Mouse (Mus musculus): Measurements from ENCODE around the gene Trim3. TPM values are rescaled to one million over a fixed set of nuclear protein-coding genes. Genes with fewer than 3 reads are reported as not detected.
A peak's percentile ranks its signal among the peaks of the same experiment; 100 is the strongest.

Gene Trim3
- total RNA-seq (2021), result 10 to 100 TPM; 25.0 to 31.6 TPM
- long read RNA-seq, experiment 1, transcript Trim3-202 (12 exons, 2,841 nt), result major isoform, 13 of 29 reads
- long read RNA-seq, experiment 1, transcript Trim3-201 (12 exons, 3,016 nt), result minor isoform, 5 of 29 reads
- long read RNA-seq, experiment 1, partial matches to known transcripts, result 5 of 29 reads
- long read RNA-seq, experiment 1, other reads (novel, unspliced or antisense), result 6 of 29 reads
- long read RNA-seq, experiment 2, transcript Trim3-202 (12 exons, 2,841 nt), result major isoform, 8 of 16 reads
- long read RNA-seq, experiment 2, partial matches to known transcripts, result 0 of 16 reads
- long read RNA-seq, experiment 2, other reads (novel, unspliced or antisense), result 5 of 16 reads

DNA sequence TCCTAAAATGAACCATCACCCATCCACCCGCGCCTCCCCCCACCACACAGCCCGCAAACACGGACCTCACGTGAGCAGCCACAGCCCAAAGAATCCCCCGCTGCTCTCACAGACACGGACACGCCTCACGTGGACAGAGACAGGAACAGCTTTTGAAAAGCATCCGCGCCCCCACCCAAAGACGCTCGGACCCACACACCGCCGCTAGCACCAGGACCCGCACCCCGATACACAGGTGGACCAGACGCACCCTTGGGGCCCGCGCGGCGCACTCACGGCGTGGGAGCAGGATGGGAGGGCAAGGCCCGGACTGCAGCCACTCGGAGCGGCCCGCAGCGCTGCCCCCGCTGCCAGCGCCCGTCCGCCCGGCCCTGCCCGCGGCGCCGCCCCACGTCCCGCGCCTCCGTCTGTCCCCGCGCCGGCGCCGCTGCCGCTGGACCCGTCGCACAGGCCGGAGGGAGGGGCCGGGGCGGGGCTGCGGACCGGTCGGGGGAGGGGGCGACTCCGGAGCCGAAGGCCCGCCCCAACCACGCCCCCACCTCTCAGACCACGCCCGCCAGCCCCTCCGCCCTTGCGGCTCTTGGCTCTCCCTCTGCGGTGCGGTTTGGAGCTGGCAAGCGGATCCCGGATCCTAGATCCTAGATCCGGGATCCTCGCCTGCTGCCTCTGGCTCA is at the start of gene Trim3:
Trim3 (minus strand) TSS at position 445 of the 674 bp plus-strand sequence.
- peak; percentile 93 to 96 for DNase-seq (ENCODE audit: low spot score in 2 of 2)

DNA sequence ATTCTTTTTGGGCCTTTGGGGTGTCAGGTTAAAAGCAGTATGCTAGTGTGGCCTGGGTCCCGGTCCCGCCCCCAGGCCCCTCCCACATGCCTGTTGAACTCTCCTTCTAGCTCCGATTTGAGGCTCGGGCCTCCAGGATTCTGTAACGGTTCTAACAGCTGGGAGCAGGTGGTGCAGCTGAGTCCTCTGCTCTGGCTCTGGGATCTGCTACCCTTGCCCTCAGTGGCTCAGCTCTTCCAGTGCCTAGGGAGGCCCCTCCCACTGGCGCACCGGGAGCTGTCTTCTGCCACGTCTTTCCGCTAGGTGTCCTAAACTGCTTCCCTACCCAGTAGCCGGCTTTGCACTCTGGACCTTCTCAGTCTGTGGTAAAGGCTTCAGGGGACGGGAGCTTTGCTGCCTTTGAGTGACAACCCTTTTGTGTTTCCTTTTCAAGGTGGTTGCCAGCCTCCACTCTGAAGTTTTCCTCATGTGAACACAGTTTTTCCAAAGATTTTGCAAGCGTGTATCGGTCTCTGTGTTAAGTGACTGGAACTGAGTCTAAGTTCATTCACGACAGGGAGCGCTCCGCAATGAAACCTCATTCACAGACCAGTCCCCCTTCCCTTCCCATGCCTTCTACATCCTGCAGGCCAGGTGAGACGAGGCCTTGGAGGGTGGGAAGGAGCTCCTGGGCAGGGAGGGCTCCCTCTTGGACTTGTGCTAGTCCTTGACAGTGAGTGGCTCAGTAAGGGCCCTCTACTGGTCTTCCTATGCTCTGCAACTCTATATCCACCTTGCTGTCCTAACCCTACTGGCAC is 17.5 kb upstream of the Trim3 start, which contains the start of gene Dnhd1:
Dnhd1 (plus strand) TSS at position 189 of the 797 bp plus-strand sequence.
- DNase-seq (ENCODE audit: low spot score in 2 of 2), result peak; percentile 63 to 64

DNA sequence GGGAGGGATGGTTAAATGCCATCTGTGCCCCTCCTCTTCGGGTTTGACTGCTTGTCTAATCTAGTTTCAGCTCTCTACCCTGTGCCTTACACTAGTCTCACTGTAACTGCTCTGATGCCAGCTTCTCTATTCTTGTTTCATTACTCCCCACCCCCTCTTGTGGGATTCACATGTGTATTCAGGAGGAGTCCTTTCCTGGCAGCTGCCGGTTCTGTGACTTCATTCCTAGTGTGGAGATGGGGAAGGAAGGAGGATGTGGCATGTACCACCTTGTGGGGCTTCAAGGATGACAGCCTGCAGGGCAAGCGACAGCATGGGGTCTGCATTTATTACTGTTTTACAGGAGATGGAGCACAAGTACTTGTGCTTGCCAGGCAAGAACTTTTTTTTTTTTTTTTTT is 8.6 kb upstream of the Trim3 start:
- DNase-seq (ENCODE audit: low spot score in 2 of 2), result no peak

DNA sequence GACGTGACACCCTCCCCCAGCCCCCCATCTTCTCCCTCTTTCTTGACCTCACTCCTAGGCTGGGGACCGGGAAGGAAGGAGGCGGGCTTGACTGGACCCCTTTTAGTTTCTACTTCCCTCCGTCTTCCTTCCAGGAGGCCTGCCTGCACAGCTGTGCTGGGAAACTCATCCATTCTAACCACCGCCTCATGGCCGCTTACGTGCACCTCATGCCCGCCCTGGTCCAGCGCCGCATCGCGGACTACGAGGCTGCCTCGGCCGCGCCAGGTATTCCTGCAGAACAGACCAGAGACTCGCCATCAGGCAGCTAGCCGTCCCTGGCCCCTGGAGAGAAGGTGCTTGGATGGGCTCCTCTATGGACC is 7.5 kb upstream of the Trim3 start:
- DNase-seq (ENCODE audit: low spot score in 2 of 2), result peak in 1 of 2 experiments; percentile 47

DNA sequence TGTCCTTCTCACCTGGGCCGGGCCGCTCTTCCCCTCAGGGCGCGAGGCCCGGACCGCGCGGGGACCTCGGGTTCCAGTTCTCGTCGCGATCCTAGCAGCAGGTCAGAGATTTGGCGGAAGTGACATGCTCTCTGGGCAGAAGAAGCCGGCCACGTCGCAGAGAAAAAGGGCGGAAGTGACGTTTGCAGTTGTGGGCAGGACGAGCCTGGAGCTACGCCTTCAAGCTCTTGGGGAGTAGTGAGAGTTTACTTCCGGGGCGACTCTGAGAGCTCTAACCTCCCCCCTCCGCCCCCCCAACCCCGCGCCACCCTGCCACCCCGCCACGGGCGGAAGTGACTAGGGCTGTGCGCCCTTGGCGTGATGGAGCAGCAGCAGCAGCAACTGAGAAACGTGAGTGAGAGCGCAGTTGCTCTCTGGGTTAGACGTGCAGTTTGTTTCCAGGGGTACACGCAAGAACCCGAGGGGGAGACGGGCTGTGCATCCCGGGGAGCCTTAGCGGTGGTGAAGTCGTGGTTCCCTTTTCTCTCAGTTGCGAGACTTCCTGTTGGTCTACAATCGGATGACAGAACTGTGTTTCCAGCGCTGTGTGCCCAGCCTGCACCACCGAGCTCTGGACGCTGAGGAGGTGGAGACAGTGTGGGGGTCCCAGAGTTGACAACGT is 7.0 kb upstream of the Trim3 start, which contains the start of the genes Arfip2 and Gm45799:
Arfip2 (minus strand) TSS at position 184 of the 661 bp plus-strand sequence.
Gm45799 (plus strand) TSS at position 320 of the 661 bp plus-strand sequence.
- DNase-seq (ENCODE audit: low spot score in 2 of 2), result peak; percentile 92 to 94

DNA sequence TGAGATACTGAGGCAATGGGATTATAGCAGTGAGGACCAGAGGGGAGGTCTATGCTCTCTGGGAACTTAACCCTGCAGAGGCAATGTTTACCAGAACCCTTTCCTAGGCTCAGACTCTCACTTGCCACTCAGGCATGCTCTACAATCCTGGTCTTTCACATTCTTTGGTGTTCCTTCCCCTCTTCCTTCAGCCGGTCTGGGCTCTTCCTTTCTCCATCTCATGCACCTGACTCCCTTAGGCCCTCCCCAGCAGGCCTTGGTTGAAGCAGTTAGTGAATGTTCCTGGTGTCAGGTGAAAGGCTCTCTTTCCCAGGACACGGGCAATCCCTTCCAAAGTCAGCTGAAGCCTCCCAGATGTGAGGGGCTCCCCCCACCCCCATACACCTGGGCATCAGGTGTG is 6.4 kb upstream of the Trim3 start, which contains the start of gene Timm10b:
Timm10b (plus strand) TSS at position 301 of the 400 bp plus-strand sequence.
- no peak for DNase-seq (ENCODE audit: low spot score in 2 of 2)

DNA sequence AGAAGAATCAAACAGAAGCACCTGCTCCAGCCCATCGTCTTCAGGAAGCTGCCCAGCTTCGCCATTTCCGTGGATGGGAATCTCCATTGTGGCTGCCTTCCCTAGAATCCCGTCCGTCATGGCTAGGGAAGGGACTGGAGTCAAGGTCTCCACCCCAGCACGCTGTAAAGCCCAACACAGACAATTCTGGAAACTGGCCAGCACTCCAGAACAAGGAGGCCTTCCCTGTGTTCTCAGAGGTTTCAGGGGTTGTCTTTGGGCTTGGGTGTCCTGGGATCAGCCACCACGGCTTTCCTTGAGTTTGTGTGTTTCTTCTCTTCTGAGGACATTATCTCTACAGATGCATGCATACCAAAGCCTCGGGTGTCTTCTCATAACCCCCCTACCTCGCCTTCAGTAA is 5.9 kb upstream of the Trim3 start:
- DNase-seq (ENCODE audit: low spot score in 2 of 2), result no peak

DNA sequence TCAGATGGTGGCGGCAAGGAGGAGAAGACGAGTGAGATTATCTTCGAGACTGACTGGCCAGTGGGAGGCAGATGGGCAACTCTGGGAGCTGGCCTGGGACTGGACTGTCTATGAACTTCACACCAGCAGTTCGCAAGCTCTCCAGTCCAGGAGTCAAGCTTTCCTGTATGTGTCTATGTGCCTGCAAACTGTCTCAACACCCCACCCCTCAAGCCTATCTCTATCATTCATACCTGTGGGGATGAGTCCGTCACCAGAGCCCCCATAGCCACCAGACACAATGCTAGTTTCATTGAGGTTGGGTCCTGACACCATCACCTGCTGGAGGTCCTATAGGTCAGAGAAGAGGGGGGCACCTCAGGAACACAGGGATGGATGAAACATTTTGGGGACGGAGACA is 5.4 kb upstream of the Trim3 start:
- DNase-seq (ENCODE audit: low spot score in 2 of 2), result no peak

DNA sequence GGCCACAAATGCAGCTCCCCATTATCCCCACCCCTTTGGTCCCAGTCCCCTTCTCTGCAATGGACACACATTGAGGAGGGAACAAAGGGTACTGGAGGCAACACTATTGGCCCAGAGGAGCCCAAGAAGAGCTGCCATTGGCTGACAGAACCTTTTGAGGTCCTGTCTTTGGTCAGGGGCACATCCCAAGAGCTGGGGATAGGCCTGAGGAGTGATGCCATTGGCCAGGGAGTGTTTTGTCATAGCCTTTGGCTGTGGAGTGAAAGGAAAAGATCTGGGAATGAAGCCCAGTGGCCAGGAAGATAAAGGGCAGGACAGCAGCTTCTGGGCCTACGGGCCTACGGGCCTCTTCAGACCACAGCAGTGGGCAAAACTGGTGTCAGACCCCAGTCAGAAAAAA is 2.4 kb upstream of the Trim3 start:
- no peak for DNase-seq (ENCODE audit: low spot score in 2 of 2)

DNA sequence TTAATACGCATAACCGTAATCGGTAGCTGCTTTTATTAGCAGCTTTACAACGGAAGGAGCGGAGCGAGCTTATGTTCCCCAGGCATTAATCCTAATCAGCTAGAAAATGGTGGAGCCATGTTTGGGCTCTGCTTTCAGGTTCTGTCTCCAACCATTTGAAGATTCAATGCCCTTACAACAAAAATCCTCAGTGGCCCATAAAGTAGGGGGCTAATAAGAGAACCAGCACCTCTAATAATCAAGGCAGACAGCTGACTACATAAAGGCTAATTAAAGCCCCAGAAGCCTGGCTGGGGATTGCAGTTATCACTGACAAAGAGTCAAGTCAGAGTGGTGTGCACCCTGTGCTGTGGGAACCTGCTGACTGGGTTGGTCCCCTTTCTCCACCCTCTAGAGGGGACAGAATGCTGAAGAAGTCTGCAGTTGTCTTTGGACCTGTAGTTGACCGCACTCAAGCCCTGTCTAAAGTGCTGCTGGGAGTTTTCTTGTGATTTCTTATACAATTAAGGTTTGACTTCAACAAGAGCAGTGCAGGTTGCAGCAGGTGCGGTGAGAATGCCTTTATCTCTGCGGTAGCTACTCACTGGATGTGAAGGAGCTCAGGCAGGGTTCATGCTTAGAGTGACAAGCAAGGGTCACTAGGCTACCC is 1.0 kb upstream of the Trim3 start:
- DNase-seq (ENCODE audit: low spot score in 2 of 2), result no peak

DNA sequence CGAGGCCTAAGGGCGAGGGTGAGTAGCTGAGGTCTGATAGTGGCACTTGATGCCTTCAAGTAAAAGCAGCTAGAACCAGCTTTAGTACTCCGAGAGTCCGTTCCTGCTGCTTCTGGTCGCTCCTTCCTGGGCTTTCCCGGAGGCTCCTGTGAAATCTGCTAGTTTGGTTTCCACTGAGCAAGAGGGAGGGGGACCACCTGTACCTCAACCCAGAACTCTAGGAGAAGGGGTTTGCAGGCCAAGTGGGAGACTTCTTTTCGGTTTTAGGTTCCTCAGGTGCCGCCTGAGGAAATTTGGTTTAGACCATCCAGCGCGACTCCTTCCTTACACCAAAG is 397 bp upstream of the Trim3 start:
- no peak for DNase-seq (ENCODE audit: low spot score in 2 of 2)

DNA sequence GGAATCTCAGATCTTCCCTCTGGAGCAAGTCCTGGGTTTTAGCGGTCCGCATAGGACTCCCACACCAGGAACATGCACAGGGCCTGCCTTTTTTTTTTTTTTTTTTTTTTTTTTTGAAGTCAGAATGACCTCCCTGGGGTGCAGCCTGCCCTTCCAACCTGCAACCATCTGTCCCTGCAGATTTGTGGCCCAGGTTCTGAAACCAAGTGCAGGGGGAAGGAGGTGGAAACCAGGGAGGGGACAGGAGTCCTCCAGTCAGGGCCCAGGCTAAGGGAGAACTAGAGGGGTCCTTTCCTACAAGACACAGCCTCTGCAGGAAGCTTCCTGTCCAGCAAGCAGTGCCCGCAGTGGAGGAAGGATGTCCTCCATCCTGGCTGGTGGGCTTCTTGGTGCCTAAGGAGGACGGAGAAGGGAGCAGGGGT is 809 bp downstream of the Trim3 start:
- DNase-seq (ENCODE audit: low spot score in 2 of 2), result no peak

DNA sequence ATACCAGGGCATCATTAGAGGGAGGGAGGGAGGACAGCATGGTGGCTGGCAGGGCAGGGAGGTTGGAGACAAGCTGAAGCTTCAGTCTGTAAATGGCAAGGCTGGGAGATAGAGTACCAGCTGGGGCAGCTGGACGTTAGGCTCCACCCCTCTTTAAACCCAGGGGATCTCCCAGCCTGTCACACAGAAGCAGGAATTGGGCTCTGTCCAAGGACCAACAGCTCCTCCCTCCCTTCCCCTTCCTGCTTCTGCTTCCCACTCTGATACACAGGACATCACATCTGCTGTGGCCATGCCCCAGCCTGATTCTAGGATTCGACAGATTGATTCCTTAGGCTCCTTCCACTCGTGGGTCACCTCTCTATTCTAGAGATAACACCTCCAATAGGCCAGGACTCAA is 4.7 kb downstream of the Trim3 start:
- no peak for DNase-seq (ENCODE audit: low spot score in 2 of 2)

DNA sequence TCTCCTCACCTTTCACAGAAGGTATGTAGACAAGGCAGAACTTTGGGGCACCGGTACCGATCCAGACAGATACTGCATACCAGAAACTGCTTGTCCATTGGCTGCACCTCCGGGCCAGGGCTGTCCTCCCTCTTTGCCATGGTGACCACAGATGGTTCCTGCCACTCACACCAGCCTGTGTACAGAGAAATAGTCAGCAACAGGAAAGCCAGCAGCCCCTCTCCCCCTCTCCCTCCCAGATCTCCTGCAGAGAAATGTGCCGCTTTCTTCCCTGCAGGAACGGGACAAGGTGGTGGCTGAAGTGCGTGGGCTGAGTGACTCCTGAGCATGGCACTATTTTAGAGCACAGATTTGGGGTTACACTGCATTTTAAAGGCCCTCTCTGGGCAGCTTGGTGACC is 8.0 kb downstream of the Trim3 start:
- DNase-seq (ENCODE audit: low spot score in 2 of 2), result no peak

DNA sequence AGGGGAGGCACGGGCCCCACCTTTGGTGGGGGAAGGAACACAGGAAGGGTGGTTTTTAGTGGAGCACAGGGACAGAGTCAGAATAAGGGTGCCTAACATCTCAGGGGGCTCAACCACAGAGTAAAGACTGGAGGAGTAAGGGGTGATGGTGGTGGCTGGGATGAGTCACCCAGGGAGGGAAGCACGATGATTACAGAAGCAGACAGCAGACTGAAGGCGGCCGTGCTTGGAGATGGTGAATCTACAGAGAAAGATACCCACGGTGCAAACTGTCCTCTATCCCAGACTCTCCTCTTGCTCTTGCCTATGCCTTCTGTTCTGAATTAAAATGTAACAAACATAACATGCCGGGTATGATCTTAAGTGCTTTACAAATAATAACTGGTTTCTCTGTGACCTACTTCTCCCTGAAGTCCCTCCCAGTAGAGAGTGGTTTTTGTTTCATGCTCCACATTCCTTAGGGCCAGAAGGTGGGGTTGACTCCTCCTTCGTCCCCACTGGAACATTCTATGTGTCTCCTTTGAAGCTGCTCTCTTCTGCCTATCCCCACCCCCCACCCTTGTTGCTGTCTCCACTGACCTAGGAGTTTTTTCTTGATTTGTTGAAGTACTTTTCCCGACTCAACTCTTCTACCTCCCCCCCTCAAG is 11.6 kb downstream of the Trim3 start:
- DNase-seq (ENCODE audit: low spot score in 2 of 2), result no peak

DNA sequence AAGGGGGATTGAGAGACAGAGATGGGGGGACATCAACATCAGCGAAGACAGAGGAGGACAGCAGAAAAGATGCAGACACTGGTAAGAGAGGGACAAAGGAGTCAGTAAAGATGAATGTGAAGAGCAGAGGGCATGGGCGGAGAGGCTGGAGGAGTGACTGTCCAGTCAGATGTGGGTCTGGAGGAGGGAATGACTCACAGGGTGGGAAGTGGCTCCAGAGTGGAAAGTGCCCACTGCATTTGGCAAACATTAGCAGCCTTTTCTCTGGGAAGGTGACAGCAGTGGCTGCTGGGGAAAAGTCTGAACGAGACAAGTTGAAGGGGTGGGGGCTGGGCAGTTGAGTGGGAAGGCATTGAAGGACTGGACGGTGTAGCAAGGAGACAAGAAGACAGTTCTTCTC is 12.3 kb downstream of the Trim3 start:
- DNase-seq (ENCODE audit: low spot score in 2 of 2), result no peak

DNA sequence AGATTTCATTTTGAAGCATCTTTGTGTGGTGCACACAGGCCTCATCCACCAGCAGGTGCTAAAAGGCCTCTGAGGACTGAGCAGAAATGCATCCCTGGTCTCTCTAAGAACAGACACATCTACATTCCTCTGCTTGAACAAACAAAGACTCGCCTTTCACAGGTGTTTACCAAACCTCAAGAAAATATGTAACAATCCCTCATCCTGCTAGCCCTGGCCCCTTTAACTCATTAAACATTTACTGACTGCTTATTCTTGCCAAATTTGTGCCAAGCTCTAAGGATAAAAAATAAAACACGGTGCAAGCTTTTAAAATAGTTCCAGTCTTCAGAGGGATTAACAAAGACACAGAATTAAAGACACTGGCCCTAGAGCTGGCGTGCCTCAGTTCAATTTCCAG is 13.7 kb downstream of the Trim3 start:
- DNase-seq (ENCODE audit: low spot score in 2 of 2), result no peak

DNA sequence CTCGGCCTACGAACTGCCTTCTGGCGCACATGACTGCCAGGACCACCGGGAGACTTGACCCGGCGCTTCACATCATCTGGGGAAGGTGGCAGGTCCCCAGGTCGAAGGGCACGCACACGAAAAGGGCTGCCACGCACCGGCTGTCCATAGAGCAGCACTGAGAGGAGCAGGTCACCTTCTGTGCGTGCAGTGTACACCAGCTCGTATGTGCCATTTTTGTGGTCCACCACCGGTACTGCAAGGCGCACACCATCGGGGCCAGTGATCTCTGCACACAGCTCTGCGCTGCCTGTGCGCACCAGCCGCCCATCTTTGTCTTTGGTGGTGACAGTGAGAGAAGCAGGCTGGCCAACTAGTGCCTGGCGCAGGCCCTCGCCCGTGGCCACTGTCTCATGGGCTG is 15.6 kb downstream of the Trim3 start:
- DNase-seq (ENCODE audit: low spot score in 2 of 2), result no peak

DNA sequence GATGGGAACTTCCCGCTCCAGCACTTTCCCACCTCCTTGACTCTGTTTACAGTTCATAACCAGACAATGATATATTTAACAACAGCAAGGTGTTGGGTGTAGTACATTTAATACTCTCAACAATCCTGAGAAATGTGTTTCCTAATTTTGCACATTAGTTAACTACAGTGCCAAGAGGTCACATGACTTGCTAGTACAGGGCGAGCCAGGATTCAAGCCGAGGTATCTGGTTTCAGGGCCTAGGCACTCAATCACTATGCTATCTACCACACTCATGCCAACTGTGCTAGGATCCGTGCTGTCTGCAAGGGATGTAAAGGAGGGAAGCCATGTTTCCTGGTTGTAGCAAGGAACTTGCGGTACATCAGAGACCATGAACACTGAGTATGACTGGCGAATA is 16.8 kb downstream of the Trim3 start:
- no peak for DNase-seq (ENCODE audit: low spot score in 2 of 2)

DNA sequence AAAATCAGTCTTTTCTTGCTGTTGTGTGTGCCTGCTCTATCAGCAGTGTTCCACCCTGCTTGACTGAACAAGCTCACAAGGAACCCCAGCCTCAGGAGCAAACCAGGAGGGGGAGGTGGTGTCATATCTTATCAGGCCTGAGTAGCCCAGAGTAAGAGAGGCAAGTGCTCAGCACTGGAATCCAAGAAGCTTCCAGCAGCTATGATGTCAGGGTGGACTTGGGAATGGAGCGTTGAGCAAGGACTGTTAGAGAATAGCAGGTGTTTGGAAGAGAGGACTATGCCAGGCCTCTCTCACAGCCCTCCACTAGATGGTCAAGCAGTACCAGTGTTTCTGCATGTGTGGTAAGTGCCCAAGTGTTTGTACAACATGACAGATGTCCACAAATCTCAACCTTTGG is 17.7 kb downstream of the Trim3 start:
- DNase-seq (ENCODE audit: low spot score in 2 of 2), result no peak

Data from adrenal gland, adult 18-20 months (tissue).